Mouse (Mus musculus): ENCODE measurements at regions not wholly inside any gene's neighbourhood (a gene's known extent, or its start where the extent isn't known, plus 50 kb on each side); places are given as distances from the start of the nearest gene placed in this dataset.

GRCm38 (mm10) chr15:72383470-72383869 lies 1450.9 kb upstream of the Gm6569 start:
- no peak for TF ChIP-seq POLR2A (IDR thresholded peaks at IDR 0.05; ENCODE audit: control insufficient read depth, extremely low read depth, insufficient read depth, low read length, poor library complexity)
- TF ChIP-seq CTCF (IDR thresholded peaks at IDR 0.05; ENCODE audit: borderline replicate concordance, control insufficient read depth, extremely low read depth, insufficient read depth, low read length, poor library complexity) = no peak
